ENCODE assay signal across 17 mouse cellular contexts in genomic region chr6:134131601-134132000, GRCm38 (mm10).
"Had no signal": no experiment of that assay in that cellular context is flagged by ENCODE, and none has a peak within 500 bp of the region (broad histone marks: within the 10 kb centered on the region; RNA-seq: fewer than 3 reads in every experiment).

No protein-coding gene starts in this region.

- H3K27ac ChIP-seq: lung, embryonic 15.5 days; midbrain, embryonic 12.5 days; neural tube, embryonic 13.5 days; neural tube, embryonic 15.5 days; stomach, embryonic 15.5 days; stomach, postnatal 0 days had no signal

- H3K4me1 ChIP-seq: stomach, embryonic 15.5 days had no signal

- H3K36me3 ChIP-seq: lung, embryonic 15.5 days; midbrain, embryonic 12.5 days; neural tube, embryonic 15.5 days had no signal

- H3K9me3 ChIP-seq: lung, embryonic 15.5 days; midbrain, embryonic 12.5 days; neural tube, embryonic 13.5 days; neural tube, embryonic 15.5 days; stomach, embryonic 15.5 days had no signal

- DNase-seq: liver, postnatal 0 days; lung, adult 2 months; lung, postnatal 14 days; midbrain, embryonic 14.5 days; retina, postnatal 1 day; right cerebral cortex, postnatal 14 days; thymus, adult 2 months; thymus, postnatal 25 days; thymus, postnatal 4 days had no signal

- H3K27me3 ChIP-seq: lung, embryonic 15.5 days; megakaryocyte, embryonic 14.5 days; midbrain, embryonic 12.5 days; neural tube, embryonic 13.5 days; neural tube, embryonic 15.5 days; stomach, embryonic 15.5 days had no signal

- H3K4me3 ChIP-seq: lung, embryonic 15.5 days; midbrain, embryonic 12.5 days; myocyte; neural tube, embryonic 13.5 days; neural tube, embryonic 15.5 days; stomach, embryonic 15.5 days had no signal
